ENCODE assay signal across 13 mouse cellular contexts in the genomic region with DNA sequence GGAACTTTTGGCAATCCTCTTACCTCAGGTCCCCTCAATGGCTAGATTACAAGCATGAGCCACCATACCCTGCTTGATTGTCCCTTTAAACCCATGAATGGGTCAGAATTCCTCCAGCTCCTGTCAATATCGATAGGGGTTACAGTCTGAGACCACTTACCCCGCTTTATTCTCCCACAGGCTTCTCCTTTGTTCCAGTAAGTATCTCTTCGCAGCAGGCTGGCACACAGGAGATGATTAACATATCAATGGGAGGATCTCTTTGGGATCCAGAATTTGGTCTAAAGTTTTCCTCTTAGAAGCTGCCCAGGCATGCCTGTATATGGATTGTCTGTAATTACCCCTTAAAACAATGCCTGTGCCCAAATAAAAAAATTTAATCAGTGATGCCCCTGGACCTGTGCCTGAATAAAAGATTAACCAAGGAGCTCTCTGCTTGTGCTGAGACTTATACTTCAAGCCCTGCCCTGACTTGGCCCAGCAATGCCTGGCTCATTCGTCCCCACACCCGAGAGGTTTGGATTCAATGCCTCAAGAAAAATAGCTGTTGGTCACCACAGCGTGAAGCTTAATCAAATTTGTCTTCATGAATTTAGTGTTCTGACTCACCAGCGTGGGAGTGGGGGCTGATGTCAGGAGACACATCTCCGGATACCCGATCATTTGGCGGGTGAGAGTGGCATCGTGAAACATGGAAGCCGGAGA.
DNase-seq lines count a peak whose midpoint lies in the region; ATAC-seq and TF ChIP-seq lines count a peak whose summit lies in the region.
"Had no signal": no experiment of that assay in that cellular context is flagged by ENCODE, and none has a peak within 500 bp of the region (broad histone marks: within the 10 kb centered on the region; RNA-seq: fewer than 3 reads in every experiment).

No protein-coding gene starts in this region.

- H3K4me2 ChIP-seq in CH12.LX (ENCODE audit: insufficient read depth, low read depth, poor library complexity, severe bottlenecking): no peak overlapping the region
- H3K4me2 ChIP-seq in forebrain, embryonic 13.5 days: peak overlapping the region; percentile 23
- peak overlapping the region; percentile 5; the same call in 1 of the 2 replicates for H3K4me2 ChIP-seq in midbrain, embryonic 13.5 days (replicated peaks)
- H3K4me2 ChIP-seq: heart, embryonic 12.5 days; liver, embryonic 11.5 days had no signal

- 12% methylated on average over 12 of the region's 12 CpGs for WGBS in forebrain, embryonic 13.5 days
- WGBS in midbrain, embryonic 13.5 days: 10% methylated on average over 12 of the region's 12 CpGs

- no peak overlapping the region for H3K4me3 ChIP-seq in CH12.LX (replicated peaks in 1 of 3; ENCODE audit: low read depth in 2 of 3, low read length in 2 of 3, poor library complexity in 1 of 3)
- H3K4me3 ChIP-seq in forebrain, embryonic 13.5 days: no peak overlapping the region
- no peak overlapping the region for H3K4me3 ChIP-seq in midbrain, embryonic 13.5 days (replicated peaks)
- H3K4me3 ChIP-seq: heart, embryonic 12.5 days had no signal

- TF ChIP-seq POLR2A in CH12.LX (IDR thresholded peaks at IDR 0.05; ENCODE audit: low read depth, low read length): no peak

- no peak; the same call in 1 of the 2 replicates for ATAC-seq in forebrain, embryonic 13.5 days
- peak; percentile 79 for ATAC-seq in midbrain, embryonic 13.5 days

- H3K36me3 ChIP-seq in CH12.LX (replicated peaks in 1 of 2; ENCODE audit: control insufficient read depth in 1 of 2, insufficient read depth in 1 of 2, low read length in 1 of 2): no peaks in the 10 kb centered on the region
- H3K36me3 ChIP-seq in forebrain, embryonic 13.5 days (ENCODE audit: poor library complexity, severe bottlenecking): no peaks in the 10 kb centered on the region
- no peaks in the 10 kb centered on the region for H3K36me3 ChIP-seq in midbrain, embryonic 13.5 days
- H3K36me3 ChIP-seq: heart, embryonic 12.5 days had no signal

- peaks cover 2 to 27% of the 10 kb centered on the region in 2 experiments; a peak in 2 of 4 replicates for H3K4me1 ChIP-seq in CH12.LX (ENCODE audit: control insufficient read depth in 1 of 2, insufficient read depth in 2 of 2)
- H3K4me1 ChIP-seq in forebrain, embryonic 13.5 days: peaks cover 21% of the 10 kb centered on the region
- peaks cover 23% of the 10 kb centered on the region for H3K4me1 ChIP-seq in midbrain, embryonic 13.5 days (replicated peaks)

- no peak overlapping the region for H3K9ac ChIP-seq in CH12.LX (ENCODE audit: insufficient read depth, low read depth)
- 0 out of 2 replicates have a peak overlapping the region, but pooled peaks have one; percentile 8 for H3K9ac ChIP-seq in forebrain, embryonic 13.5 days
- H3K9ac ChIP-seq in midbrain, embryonic 13.5 days (replicated peaks): no peak overlapping the region
- H3K9ac ChIP-seq: heart, embryonic 12.5 days had no signal

- H3K9me3 ChIP-seq in CH12.LX (replicated peaks; ENCODE audit: low read length): peaks cover 4% of the 10 kb centered on the region
- no peaks in the 10 kb centered on the region for H3K9me3 ChIP-seq in forebrain, embryonic 13.5 days (replicated peaks)
- H3K9me3 ChIP-seq in midbrain, embryonic 13.5 days: no peaks in the 10 kb centered on the region
- H3K9me3 ChIP-seq: heart, embryonic 12.5 days had no signal

- TF ChIP-seq EP300 in CH12.LX (IDR thresholded peaks at IDR 0.05; ENCODE audit: low read length): no peak

- intact Hi-C loops in left cerebral cortex, postnatal 10 days (cut with DNase I): no loop called here

- no peak overlapping the region for H3K27ac ChIP-seq in CH12.LX (ENCODE audit: insufficient read depth, low read depth)
- H3K27ac ChIP-seq in forebrain, embryonic 13.5 days: peak overlapping the region; percentile 57
- peak overlapping the region; percentile 48 for H3K27ac ChIP-seq in midbrain, embryonic 13.5 days
- H3K27ac ChIP-seq: stomach, postnatal 0 days had no signal

- dilution Hi-C loops in CH12.LX (cut with MboI; ENCODE audit: extremely low pct_ligation_motif_present, extremely low pct_unique_long_range_greater_than_20kb, low sequenced_read_pairs): no loop called here

- DNase-seq in CH12.LX (ENCODE audit: extremely low read depth): peak; percentile 23
- DNase-seq in ES-CJ7 (ENCODE audit: low read depth, low spot score): peak; percentile 89
- no peak for DNase-seq in gastrocnemius, adult 8-10 months (ENCODE audit: low spot score in 2 of 2)
- DNase-seq in left cerebral cortex, postnatal 10 days (ENCODE audit: extremely low spot score in 1 of 2, low spot score in 2 of 2): no peak
- DNase-seq in lung, postnatal 10 days: no peak
- DNase-seq in thymus, postnatal 10 days (ENCODE audit: low spot score in 2 of 2): no peak
- DNase-seq: cerebellum, adult 9-11 months; lung, postnatal 4 days had no signal

- no peaks in the 10 kb centered on the region for H3K79me2 ChIP-seq in CH12.LX (replicated peaks; ENCODE audit: control insufficient read depth, extremely low read depth, insufficient read depth, poor library complexity, severe bottlenecking)

- in situ Hi-C loops in CH12.LX (cut with MboI; ENCODE audit: low pct_ligation_motif_present, low pct_unique_long_range_greater_than_20kb, low sequenced_read_pairs): loop anchor here (10.0 kb wide), 1 partner anchor 131 kb away; no protein-coding TSS in a partner anchor

- no peak for TF ChIP-seq CTCF in CH12.LX (conservative IDR thresholded peaks at IDR 0.05 in 1 of 2, IDR thresholded peaks at IDR 0.05 in 1 of 2; ENCODE audit: low read depth in 2 of 2, low read length in 2 of 2)

- H3K27me3 ChIP-seq in CH12.LX (replicated peaks): no peaks in the 10 kb centered on the region
- H3K27me3 ChIP-seq in forebrain, embryonic 13.5 days: no peaks in the 10 kb centered on the region
- no peaks in the 10 kb centered on the region for H3K27me3 ChIP-seq in midbrain, embryonic 13.5 days

- TF ChIP-seq RAD21 in CH12.LX (IDR thresholded peaks at IDR 0.05; ENCODE audit: low read depth, low read length): no peak

TF ChIP-seq in CH12.LX, 34 proteins besides CTCF, POLR2A, EP300 and RAD21:
- TF ChIP-seq PAX5 (IDR thresholded peaks at IDR 0.05; ENCODE audit: low read length) (no peak), CHD2 (IDR thresholded peaks at IDR 0.05; ENCODE audit: low read length) (no peak), USF1 (IDR thresholded peaks at IDR 0.05; ENCODE audit: low read depth, low read length) (no peak), ZKSCAN1 (IDR thresholded peaks at IDR 0.05; ENCODE audit: borderline replicate concordance, low read depth, low read length) (no peak), BHLHE40 (IDR thresholded peaks at IDR 0.05; ENCODE audit: low read depth, low read length) (no peak), MAFK (IDR thresholded peaks at IDR 0.05; ENCODE audit: insufficient replicate concordance, low read length) (no peak), RCOR1 (conservative IDR thresholded peaks at IDR 0.05; ENCODE audit: low read depth, low read length) (no peak), HCFC1 (IDR thresholded peaks at IDR 0.05; ENCODE audit: low read depth, low read length) (no peak), NELFE (IDR thresholded peaks at IDR 0.05; ENCODE audit: low read depth, low read length) (no peak), CHD1 (IDR thresholded peaks at IDR 0.05; ENCODE audit: low read depth, low read length) (no peak), TCF12 (IDR thresholded peaks at IDR 0.05; ENCODE audit: low read depth, low read length) (no peak)

Comparison
In these comparisons a context has a peak if more than half of its experiments do, and no peak if none do; other contexts are left out.
1. DNase-seq: peak in CH12.LX (single experiment) and ES-CJ7 (single experiment); none in gastrocnemius, adult 8-10 months (0 of 2), left cerebral cortex, postnatal 10 days (0 of 2), lung, postnatal 10 days (single experiment) and thymus, postnatal 10 days (0 of 2).